Mouse (Mus musculus): ENCODE measurements at regions not wholly inside any gene's neighbourhood (a gene's known extent, or its start where the extent isn't known, plus 50 kb on each side); places are given as distances from the start of the nearest gene placed in this dataset.

GRCm38 (mm10) chr4:7970272-7970671, 268.6 kb downstream of the Car8 start:
- Histone ChIP-seq H3K36me3 (replicated peaks; ENCODE audit: control insufficient read depth, insufficient read depth, low read length) (no peaks in the 10 kb centered on the region), H3K9me3 (replicated peaks; ENCODE audit: control insufficient read depth, low read length) (no peaks in the 10 kb centered on the region), H3K27me3 (ENCODE audit: control insufficient read depth, insufficient read depth, low read length) (no peaks in the 10 kb centered on the region), H3K4me3 (ENCODE audit: low read depth, low read length) (no peak overlapping the region), H3K4me2 (ENCODE audit: low read depth, low read length) (no peak overlapping the region), H3K27ac (ENCODE audit: low read depth) (no peak overlapping the region), H3K4me1 (ENCODE audit: control insufficient read depth, insufficient read depth) (no peaks in the 10 kb centered on the region), H3K9ac (replicated peaks; ENCODE audit: low read depth, low read length) (no peak overlapping the region)
- DNase-seq (ENCODE audit: low spot score) (no peak), ATAC-seq (ENCODE audit: insufficient read depth, low read depth) (no peak)
- 49% methylated on average over 6 of the region's 6 CpGs for WGBS
- TF ChIP-seq EP300 (IDR thresholded peaks at IDR 0.05; ENCODE audit: low read depth), result no peak

- 83% methylated on average over 5 of the region's 5 CpGs for WGBS
- Histone ChIP-seq H3K27ac (ENCODE audit: low read depth) (no peak overlapping the region), H3K4me1 (ENCODE audit: control insufficient read depth, insufficient read depth) (no peaks in the 10 kb centered on the region), H3K4me3 (ENCODE audit: low read depth, low read length) (no peak overlapping the region), H3K9ac (replicated peaks; ENCODE audit: low read depth, low read length) (no peak overlapping the region), H3K9me3 (replicated peaks; ENCODE audit: control insufficient read depth, low read length) (no peaks in the 10 kb centered on the region), H3K27me3 (ENCODE audit: control insufficient read depth, insufficient read depth, low read length) (no peaks in the 10 kb centered on the region), H3K36me3 (replicated peaks; ENCODE audit: control insufficient read depth, insufficient read depth, low read length) (no peaks in the 10 kb centered on the region), H3K4me2 (ENCODE audit: low read depth, low read length) (no peak overlapping the region)
- DNase-seq (ENCODE audit: low spot score) (no peak), ATAC-seq (ENCODE audit: insufficient read depth, low read depth) (no peak)
- no peak for TF ChIP-seq CTCF (IDR thresholded peaks at IDR 0.05; ENCODE audit: low read depth)
- TF ChIP-seq EP300 (IDR thresholded peaks at IDR 0.05; ENCODE audit: low read depth), result no peak
Observed at GRCm38 (mm10) chr4:7965663-7966062, 273.2 kb downstream of the Car8 start.

GRCm38 (mm10) chr4:7961521-7962172, 277.2 kb downstream of the Car8 start:
- no peaks in the 10 kb centered on the region for H3K27me3 ChIP-seq (ENCODE audit: control insufficient read depth, insufficient read depth, low read length)
- no peak overlapping the region for H3K4me2 ChIP-seq (ENCODE audit: low read depth, low read length)
- no peak overlapping the region for H3K27ac ChIP-seq (ENCODE audit: low read depth)
- H3K9me3 ChIP-seq (replicated peaks; ENCODE audit: control insufficient read depth, low read length), result no peaks in the 10 kb centered on the region
- WGBS, result 74% methylated on average over 5 of the region's 5 CpGs
- TF ChIP-seq CTCF (IDR thresholded peaks at IDR 0.05; ENCODE audit: low read depth) (no peak), EP300 (IDR thresholded peaks at IDR 0.05; ENCODE audit: low read depth) (no peak)
- no peak overlapping the region for H3K9ac ChIP-seq (replicated peaks; ENCODE audit: low read depth, low read length)
- DNase-seq (ENCODE audit: low spot score) (no peak), ATAC-seq (ENCODE audit: insufficient read depth, low read depth) (no peak)
- H3K4me1 ChIP-seq (ENCODE audit: control insufficient read depth, insufficient read depth), result no peaks in the 10 kb centered on the region
- no peak overlapping the region for H3K4me3 ChIP-seq (ENCODE audit: low read depth, low read length)
- H3K36me3 ChIP-seq (replicated peaks; ENCODE audit: control insufficient read depth, insufficient read depth, low read length), result no peaks in the 10 kb centered on the region

GRCm38 (mm10) chr4:7960335-7960734, 278.5 kb downstream of the Car8 start:
- no peak for DNase-seq (ENCODE audit: low spot score)
- WGBS, result 50% methylated on average over 2 of the region's 2 CpGs
- Histone ChIP-seq H3K4me2 (ENCODE audit: low read depth, low read length) (no peak overlapping the region), H3K36me3 (replicated peaks; ENCODE audit: control insufficient read depth, insufficient read depth, low read length) (no peaks in the 10 kb centered on the region), H3K9me3 (replicated peaks; ENCODE audit: control insufficient read depth, low read length) (no peaks in the 10 kb centered on the region), H3K27me3 (ENCODE audit: control insufficient read depth, insufficient read depth, low read length) (no peaks in the 10 kb centered on the region), H3K4me1 (ENCODE audit: control insufficient read depth, insufficient read depth) (no peaks in the 10 kb centered on the region), H3K9ac (replicated peaks; ENCODE audit: low read depth, low read length) (no peak overlapping the region), H3K27ac (ENCODE audit: low read depth) (no peak overlapping the region), H3K4me3 (ENCODE audit: low read depth, low read length) (no peak overlapping the region)
- no peak for ATAC-seq (ENCODE audit: insufficient read depth, low read depth)
- TF ChIP-seq EP300 (IDR thresholded peaks at IDR 0.05; ENCODE audit: low read depth), result no peak
- TF ChIP-seq CTCF (IDR thresholded peaks at IDR 0.05; ENCODE audit: low read depth), result no peak

- H3K36me3 ChIP-seq (replicated peaks; ENCODE audit: control insufficient read depth, insufficient read depth, low read length), result no peaks in the 10 kb centered on the region
- H3K27ac ChIP-seq (ENCODE audit: low read depth), result no peak overlapping the region
- TF ChIP-seq CTCF (IDR thresholded peaks at IDR 0.05; ENCODE audit: low read depth), result no peak
- no peak for TF ChIP-seq EP300 (IDR thresholded peaks at IDR 0.05; ENCODE audit: low read depth)
- WGBS, result 62% methylated on average over 1 of the region's 1 CpGs
- H3K4me1 ChIP-seq (ENCODE audit: control insufficient read depth, insufficient read depth), result no peaks in the 10 kb centered on the region
- H3K9ac ChIP-seq (replicated peaks; ENCODE audit: low read depth, low read length), result no peak overlapping the region
- ATAC-seq (ENCODE audit: insufficient read depth, low read depth) (no peak), DNase-seq (ENCODE audit: low spot score) (no peak)
- no peaks in the 10 kb centered on the region for H3K27me3 ChIP-seq (ENCODE audit: control insufficient read depth, insufficient read depth, low read length)
- no peak overlapping the region for H3K4me3 ChIP-seq (ENCODE audit: low read depth, low read length)
- no peaks in the 10 kb centered on the region for H3K9me3 ChIP-seq (replicated peaks; ENCODE audit: control insufficient read depth, low read length)
- no peak overlapping the region for H3K4me2 ChIP-seq (ENCODE audit: low read depth, low read length)
Observed at GRCm38 (mm10) chr4:7948020-7948419, 290.8 kb downstream of the Car8 start.

- DNase-seq (ENCODE audit: low spot score) (no peak), ATAC-seq (ENCODE audit: insufficient read depth, low read depth) (no peak)
- Histone ChIP-seq H3K9me3 (replicated peaks; ENCODE audit: control insufficient read depth, low read length) (no peaks in the 10 kb centered on the region), H3K4me3 (ENCODE audit: low read depth, low read length) (no peak overlapping the region), H3K27me3 (ENCODE audit: control insufficient read depth, insufficient read depth, low read length) (no peaks in the 10 kb centered on the region), H3K36me3 (replicated peaks; ENCODE audit: control insufficient read depth, insufficient read depth, low read length) (no peaks in the 10 kb centered on the region), H3K9ac (replicated peaks; ENCODE audit: low read depth, low read length) (no peak overlapping the region), H3K4me1 (ENCODE audit: control insufficient read depth, insufficient read depth) (no peaks in the 10 kb centered on the region), H3K27ac (ENCODE audit: low read depth) (no peak overlapping the region), H3K4me2 (ENCODE audit: low read depth, low read length) (no peak overlapping the region)
- no peak for TF ChIP-seq CTCF (IDR thresholded peaks at IDR 0.05; ENCODE audit: low read depth)
- 41% methylated on average over 2 of the region's 2 CpGs for WGBS
Observed at GRCm38 (mm10) chr4:7921503-7921902, 317.3 kb downstream of the Car8 start.

Data from heart, postnatal 0 days (tissue).